Mouse (Mus musculus) embryonic facial prominence, embryonic 11.5 days (tissue): Measurements from ENCODE around the gene St3gal2. TPM values are rescaled to one million over a fixed set of nuclear protein-coding genes. Genes with fewer than 3 reads are reported as not detected.
A peak's percentile ranks its signal among the peaks of the same experiment; 100 is the strongest.
"Not testable (repeated sequence)": the region's sequence is repeated elsewhere in the genome, so short reads cannot be mapped to it uniquely, and the experiment has no call there.

Source experiments
- ATAC-seq: fragments of 200-750 bp; cut with Nextera tagmentation; replicated peaks from 2 replicates; pipeline ENCODE4 v1.8.0; 2017; ENCODE audit warnings: low read depth; ENCODE audit not compliant: insufficient number of reproducible peaks, low FRiP score, low TSS enrichment
- DNase-seq: peaks from one replicate; pipeline ENCODE4 v3.0.0-alpha.2; 2015; ENCODE audit warnings: low spot score
- H3K27ac ChIP-seq: fragments of 300-500 bp; sonication (generic); replicated peaks from 2 replicates; pipeline ENCODE4 v1.5.1; 2014; ENCODE audit warnings: mild to moderate bottlenecking, low read depth, low read length, control low read depth
- H3K27me3 ChIP-seq: fragments of 300-500 bp; sonication (generic); 2 replicates; pipeline ENCODE4 v1.6.1; 2014; ENCODE audit warnings: mild to moderate bottlenecking, low read length, moderate library complexity, mixed read lengths; ENCODE audit not compliant: control insufficient read depth, insufficient read depth
- H3K36me3 ChIP-seq: fragments of 300-500 bp; sonication (generic); replicated peaks from 2 replicates; pipeline ENCODE4 v1.6.1; 2014; ENCODE audit warnings: low read depth, mild to moderate bottlenecking, low read length, moderate library complexity, mixed read lengths; ENCODE audit not compliant: control insufficient read depth, insufficient read depth
- H3K4me1 ChIP-seq: fragments of 300-500 bp; sonication (generic); 2 replicates; pipeline ENCODE4 v1.6.1; 2014; ENCODE audit warnings: low read length, mixed read lengths; ENCODE audit not compliant: control insufficient read depth, insufficient read depth
- H3K4me2 ChIP-seq: fragments of 300-500 bp; sonication (generic); 2 replicates; pipeline ENCODE4 v1.6.1; 2014; ENCODE audit warnings: low read depth, mild to moderate bottlenecking, control low read depth, low read length, moderate library complexity
- H3K4me3 ChIP-seq: fragments of 300-500 bp; sonication (generic); 2 replicates; pipeline ENCODE4 v1.5.1; 2014; ENCODE audit warnings: low read depth, low read length, control low read depth
- H3K9ac ChIP-seq: fragments of 300-500 bp; sonication (generic); replicated peaks from 2 replicates; pipeline ENCODE4 v1.6.1; 2014; ENCODE audit warnings: mild to moderate bottlenecking, control low read depth, low read length
- H3K9me3 ChIP-seq: fragments of 300-500 bp; sonication (generic); replicated peaks from 2 replicates; pipeline ENCODE4 v1.6.1; 2016; ENCODE audit warnings: mild to moderate bottlenecking, low read length, inconsistent platforms, mixed read lengths; ENCODE audit not compliant: control insufficient read depth
- WGBS: fragments of 180-500 bp; shearing (Covaris S2); extraction: QIAGEN DNeasy Blood & Tissue Kit; methylation state at CpG from one replicate; pipeline ENCODE4 v1.1.7; 2014; 5-methylcytosine and 5-hydroxymethylcytosine counted together
- polyA plus RNA-seq: library from polyadenylated mRNA; unstranded; fragments of >200 nt; fragmentation: Nextera tagmentation; extraction: Ambion mirVana; gene quantifications from 2 replicates; pipeline ENCODE4 v1.2.1, GENCODE M21; 2014

The St3gal2 gene
- polyA plus RNA-seq, 1 experiment from 2014 or later, result 15.1 TPM

DNA sequence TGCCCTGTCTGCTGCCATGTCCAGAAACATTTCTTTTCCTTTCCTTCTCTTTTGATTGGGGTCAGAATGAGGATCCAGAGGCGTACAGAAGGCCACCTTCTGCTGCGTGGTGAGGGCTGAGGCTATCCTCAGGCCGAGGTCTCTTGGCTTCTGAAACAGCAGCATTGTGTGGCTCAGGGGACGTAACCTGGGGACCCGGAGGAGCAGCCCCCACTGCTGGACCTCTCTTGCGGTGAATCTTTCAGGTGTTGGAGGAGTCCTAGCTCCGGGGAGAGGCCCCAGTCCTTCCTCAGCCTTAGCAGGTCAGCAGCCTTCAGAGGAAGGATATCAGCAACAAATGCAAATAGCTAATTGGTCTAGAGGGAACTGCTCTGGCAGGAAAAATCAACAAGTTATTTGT lies 8.7 kb downstream of the St3gal2 start:
- DNase-seq (no peak), ATAC-seq (no peak)
- Histone ChIP-seq H3K9ac (no peak overlapping the region), H3K27me3 (no peaks in the 10 kb centered on the region), H3K9me3 (no peaks in the 10 kb centered on the region), H3K4me1 (no peaks in the 10 kb centered on the region), H3K4me3 (no peak overlapping the region), H3K4me2 (no peak overlapping the region), H3K36me3 (no peaks in the 10 kb centered on the region; the same call in none of the 2 replicates), H3K27ac (no peak overlapping the region)
- WGBS, result 76% methylated on average over 7 of the region's 7 CpGs

DNA sequence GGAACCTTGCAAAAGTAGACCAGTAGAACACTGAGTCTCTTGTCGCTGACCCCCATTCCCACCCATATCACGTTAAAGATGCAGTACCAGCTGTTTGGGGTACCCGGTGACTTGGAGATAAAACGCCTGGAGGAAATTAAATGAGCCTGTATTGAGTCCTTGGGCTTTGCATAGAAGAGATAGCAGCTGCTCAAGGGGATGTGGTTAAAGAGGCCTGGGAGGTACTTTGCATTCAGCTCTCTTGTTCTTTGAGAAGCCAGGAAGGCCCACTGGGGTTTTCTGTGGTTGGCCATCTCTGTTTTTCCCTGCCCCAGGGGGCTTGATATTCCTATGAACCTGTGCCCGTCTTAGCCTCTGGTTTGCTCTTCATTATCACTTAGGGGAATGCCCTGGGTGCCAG lies 9.3 kb downstream of the St3gal2 start:
- no peak overlapping the region for H3K27ac ChIP-seq
- WGBS, result 58% methylated on average over 5 of the region's 5 CpGs
- no peaks in the 10 kb centered on the region; the same call in none of the 2 replicates for H3K36me3 ChIP-seq
- no peak overlapping the region for H3K4me3 ChIP-seq
- DNase-seq (no peak), ATAC-seq (no peak)
- H3K9ac ChIP-seq, result no peak overlapping the region
- H3K4me1 ChIP-seq, result no peaks in the 10 kb centered on the region
- H3K4me2 ChIP-seq, result no peak overlapping the region
- no peaks in the 10 kb centered on the region for H3K9me3 ChIP-seq
- H3K27me3 ChIP-seq, result no peaks in the 10 kb centered on the region

DNA sequence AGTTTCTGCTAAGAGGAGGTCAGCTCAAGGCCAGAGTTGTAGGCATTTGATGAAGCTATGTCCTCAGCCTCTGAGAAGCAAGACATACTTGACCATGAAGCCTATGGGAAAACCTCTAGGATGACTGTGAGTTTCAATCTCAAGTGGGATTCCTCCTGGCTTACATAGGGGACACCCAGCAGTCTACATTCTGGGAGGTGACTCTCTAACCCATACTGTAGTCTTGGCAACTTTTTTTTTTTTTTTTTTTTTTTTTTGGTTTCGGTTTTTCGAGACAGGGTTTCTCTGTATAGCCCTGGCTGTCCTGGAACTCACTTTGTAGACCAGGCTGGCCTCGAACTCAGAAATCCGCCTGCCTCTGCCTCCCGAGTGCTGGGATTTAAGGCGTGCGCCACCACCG lies 9.9 kb downstream of the St3gal2 start:
- WGBS, result 98% methylated on average over 6 of the region's 8 CpGs
- H3K9me3 ChIP-seq, H3K4me2 ChIP-seq, H3K36me3 ChIP-seq, ATAC-seq, H3K4me3 ChIP-seq, H3K27me3 ChIP-seq, H3K4me1 ChIP-seq, H3K27ac ChIP-seq, H3K9ac ChIP-seq, DNase-seq: not testable (repeated sequence)

DNA sequence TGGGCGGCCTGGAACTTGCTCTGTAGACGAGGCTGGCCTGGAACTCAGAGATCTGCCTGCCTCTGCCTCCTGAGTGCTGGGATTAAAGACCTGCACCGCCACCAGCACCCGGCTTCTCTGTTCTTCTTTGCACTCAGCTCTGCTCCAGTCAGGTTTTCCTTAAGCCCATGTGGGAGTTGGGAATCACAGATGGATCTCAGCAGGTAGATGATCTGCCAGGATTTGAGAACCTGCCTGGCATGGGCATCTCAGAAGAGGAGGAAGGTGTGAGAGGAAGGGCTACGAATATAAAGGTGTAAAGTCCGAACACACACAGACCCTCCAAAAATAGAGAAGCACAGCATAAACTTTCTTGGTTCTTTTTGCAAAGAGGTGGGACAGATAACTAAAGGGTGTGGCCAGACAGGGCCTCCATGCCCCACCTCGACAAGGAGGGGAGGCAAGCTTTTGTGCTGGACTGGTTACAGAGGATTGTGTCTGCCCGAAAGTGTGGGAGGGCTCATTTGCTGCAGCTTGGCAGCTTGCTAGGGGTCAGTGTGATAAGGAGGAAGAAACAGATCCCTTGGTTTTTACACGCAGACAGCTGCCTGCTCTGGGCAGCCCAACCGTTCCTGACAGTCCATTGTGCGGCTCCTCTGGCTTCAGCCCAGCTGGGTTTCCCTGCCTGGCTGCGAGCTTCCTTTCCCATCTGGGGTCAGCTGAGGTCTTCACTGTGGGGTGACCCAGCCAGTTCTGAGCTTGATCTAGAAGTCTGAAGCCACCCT lies 11.6 kb downstream of the St3gal2 start:
- 77% methylated on average over 12 of the region's 12 CpGs for WGBS
- DNase-seq (no peak), ATAC-seq (no peak)
- Histone ChIP-seq H3K27me3 (no peaks in the 10 kb centered on the region), H3K4me2 (no peak overlapping the region), H3K4me1 (no peaks in the 10 kb centered on the region), H3K4me3 (no peak overlapping the region), H3K27ac (no peak overlapping the region), H3K36me3 (no peaks in the 10 kb centered on the region; the same call in none of the 2 replicates), H3K9me3 (no peaks in the 10 kb centered on the region), H3K9ac (no peak overlapping the region)

DNA sequence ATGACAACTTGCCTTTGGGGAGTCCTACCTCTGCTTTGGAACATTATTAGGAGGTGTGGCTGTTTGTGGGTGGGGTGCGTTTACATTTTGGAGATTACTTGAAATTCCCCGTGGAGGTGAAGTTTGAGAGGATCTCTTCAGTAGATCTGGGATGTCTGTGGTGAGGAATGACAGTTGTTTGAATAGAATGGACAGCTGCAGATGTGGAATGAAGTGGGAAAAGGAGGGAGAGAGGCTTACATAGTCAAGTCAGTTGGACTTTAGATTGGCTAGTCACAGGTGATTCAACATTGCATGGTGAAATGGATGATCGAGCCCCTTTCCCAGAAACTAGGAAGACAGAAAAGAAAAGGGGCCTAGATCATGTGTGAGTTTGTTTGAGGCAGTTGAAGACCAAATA lies 12.7 kb downstream of the St3gal2 start:
- Histone ChIP-seq H3K9ac (no peak overlapping the region), H3K27me3 (no peaks in the 10 kb centered on the region), H3K36me3 (no peaks in the 10 kb centered on the region; the same call in none of the 2 replicates), H3K4me1 (no peaks in the 10 kb centered on the region), H3K4me3 (no peak overlapping the region), H3K27ac (no peak overlapping the region), H3K9me3 (no peaks in the 10 kb centered on the region), H3K4me2 (no peak overlapping the region)
- DNase-seq, result no peak
- no peak for ATAC-seq
- WGBS, result 87% methylated on average over 3 of the region's 3 CpGs

DNA sequence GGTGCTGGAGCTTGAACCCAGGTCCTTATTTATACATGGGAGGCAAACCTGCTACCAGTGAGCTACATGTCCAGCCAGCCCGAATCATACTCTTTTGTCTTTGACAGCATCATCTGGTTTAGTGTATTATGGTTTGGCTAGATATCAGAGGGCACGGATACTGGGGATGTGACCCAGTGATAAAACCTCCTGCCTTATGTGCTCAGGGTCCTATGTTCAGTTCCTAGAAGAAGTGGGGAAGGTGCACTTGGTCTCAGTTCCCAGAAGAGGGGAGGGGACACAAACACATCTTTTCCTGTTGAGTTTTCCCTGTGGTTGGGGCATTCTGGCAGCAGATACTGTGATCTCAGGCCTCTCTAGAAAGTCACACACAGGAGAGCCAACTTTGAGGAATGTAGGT lies 13.6 kb downstream of the St3gal2 start:
- no peak overlapping the region for H3K27ac ChIP-seq
- 88% methylated on average over 2 of the region's 2 CpGs for WGBS
- no peak overlapping the region for H3K9ac ChIP-seq
- H3K27me3 ChIP-seq, result no peaks in the 10 kb centered on the region
- no peak overlapping the region for H3K4me3 ChIP-seq
- DNase-seq (no peak), ATAC-seq (no peak)
- no peaks in the 10 kb centered on the region for H3K9me3 ChIP-seq
- no peaks in the 10 kb centered on the region for H3K4me1 ChIP-seq
- no peaks in the 10 kb centered on the region; the same call in none of the 2 replicates for H3K36me3 ChIP-seq
- H3K4me2 ChIP-seq, result no peak overlapping the region

DNA sequence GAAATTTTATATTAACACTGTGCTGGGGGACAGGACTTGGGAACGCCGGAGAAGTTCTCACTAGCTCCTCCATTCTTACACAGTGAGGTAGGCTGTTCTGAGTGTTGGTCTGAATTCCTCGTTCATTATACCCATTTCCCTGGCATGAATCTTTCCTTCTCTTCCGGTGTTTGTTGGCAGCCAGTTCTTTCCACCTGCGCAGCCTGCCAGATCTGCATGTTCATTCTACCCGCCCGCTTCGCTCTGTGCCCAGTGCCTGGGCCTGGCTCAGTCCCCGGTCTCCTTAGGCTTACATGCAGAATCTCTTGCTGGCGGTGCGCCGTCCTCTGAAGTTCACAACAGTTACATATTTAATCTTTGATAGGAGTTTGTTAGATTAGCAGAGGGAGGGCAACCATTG lies 16.5 kb downstream of the St3gal2 start:
- H3K9me3 ChIP-seq, result no peaks in the 10 kb centered on the region
- H3K4me2 ChIP-seq, result no peak overlapping the region
- H3K27ac ChIP-seq, result no peak overlapping the region
- no peaks in the 10 kb centered on the region for H3K27me3 ChIP-seq
- ATAC-seq (no peak), DNase-seq (no peak)
- no peak overlapping the region for H3K9ac ChIP-seq
- 96% methylated on average over 12 of the region's 12 CpGs for WGBS
- no peak overlapping the region for H3K4me3 ChIP-seq
- no peaks in the 10 kb centered on the region; the same call in 1 of the 2 replicates for H3K36me3 ChIP-seq
- H3K4me1 ChIP-seq, result no peaks in the 10 kb centered on the region

DNA sequence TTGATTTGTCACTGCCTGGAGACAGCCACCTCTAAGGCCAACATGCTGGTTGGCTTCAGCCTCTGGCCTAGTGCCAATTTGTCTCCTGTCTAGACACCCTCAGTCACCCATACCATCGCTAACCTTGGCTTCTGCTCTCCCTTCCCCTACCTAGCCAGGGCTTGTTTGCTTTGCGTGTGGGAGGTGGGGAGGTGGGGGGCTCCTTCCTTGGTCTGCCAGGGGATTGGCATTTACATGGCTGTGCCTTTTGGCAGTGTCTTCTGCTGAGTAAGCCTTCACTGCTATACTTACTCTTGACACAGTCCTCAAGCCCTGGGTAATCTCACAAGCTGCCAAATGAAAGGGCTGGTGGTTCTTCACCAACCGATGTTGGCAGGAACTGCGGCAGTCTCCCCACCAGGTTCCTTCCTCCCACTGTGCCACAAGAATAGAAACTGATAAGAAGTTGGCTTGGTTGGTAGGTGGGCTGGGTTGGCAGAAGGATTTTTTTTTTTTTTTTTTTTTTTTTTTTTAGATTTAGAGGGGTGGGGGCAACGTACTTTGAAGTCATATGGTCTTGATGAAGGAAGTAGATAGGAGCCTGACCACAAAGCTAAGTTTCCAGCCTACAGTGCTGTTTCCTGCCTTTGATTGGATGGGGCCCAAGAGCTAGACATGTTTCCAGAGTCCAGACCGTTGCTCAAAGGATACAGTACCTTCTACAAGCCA lies 19.3 kb downstream of the St3gal2 start:
- Histone ChIP-seq H3K27ac (no peak overlapping the region), H3K4me2 (no peak overlapping the region), H3K36me3 (no peaks in the 10 kb centered on the region), H3K27me3 (no peaks in the 10 kb centered on the region), H3K4me1 (no peaks in the 10 kb centered on the region), H3K9ac (no peak overlapping the region), H3K9me3 (no peaks in the 10 kb centered on the region), H3K4me3 (no peak overlapping the region)
- DNase-seq (no peak), ATAC-seq (peak; percentile 44; the same call in 1 of the 2 replicates)
- 76% methylated on average over 6 of the region's 6 CpGs for WGBS
